Mouse (Mus musculus) intestine, postnatal 0 days (tissue): ENCODE data around the gene Pttg1ip. TPM values are rescaled to one million over a fixed set of nuclear protein-coding genes. Genes with fewer than 3 reads are reported as not detected.

Experiments used
- ATAC-seq: fragments of 200-750 bp; cut with Nextera tagmentation; 2 replicates; pipeline ENCODE4 v1.8.0; 2017; ENCODE audit warnings: mild to moderate bottlenecking, moderate TSS enrichment, moderate library complexity
- H3K27ac ChIP-seq: fragments of 300-500 bp; sonication (generic); 2 replicates; pipeline ENCODE4 v1.5.1; 2014; ENCODE audit warnings: mild to moderate bottlenecking, low read depth, low read length, moderate library complexity
- H3K27me3 ChIP-seq: fragments of 300-500 bp; sonication (generic); replicated peaks from 2 replicates; pipeline ENCODE4 v1.6.1; 2014; ENCODE audit warnings: low read length, mixed read lengths; ENCODE audit not compliant: control insufficient read depth, insufficient read depth
- H3K36me3 ChIP-seq: fragments of 300-500 bp; sonication (generic); 2 replicates; pipeline ENCODE4 v1.6.1; 2014; ENCODE audit warnings: mild to moderate bottlenecking, moderate library complexity; ENCODE audit not compliant: control insufficient read depth, insufficient read depth
- H3K4me1 ChIP-seq: fragments of 300-500 bp; sonication (generic); replicated peaks from 2 replicates; pipeline ENCODE4 v1.6.1; 2014; ENCODE audit warnings: antibody characterized with exemption, low read length, mixed read lengths; ENCODE audit not compliant: control insufficient read depth, insufficient read depth
- H3K4me2 ChIP-seq: fragments of 300-500 bp; sonication (generic); replicated peaks from 2 replicates; pipeline ENCODE4 v1.6.1; 2014; ENCODE audit warnings: low read depth, mild to moderate bottlenecking, moderate library complexity
- H3K4me3 ChIP-seq: fragments of 300-500 bp; sonication (generic); 2 replicates; pipeline ENCODE4 v1.5.1; 2014; ENCODE audit warnings: low read depth, low read length
- H3K9ac ChIP-seq: fragments of 300-500 bp; sonication (generic); 2 replicates; pipeline ENCODE4 v1.6.1; 2014; ENCODE audit warnings: mild to moderate bottlenecking, low read depth, low read length
- H3K9me3 ChIP-seq: fragments of 300-500 bp; sonication (generic); 2 replicates; pipeline ENCODE4 v1.6.1; 2016; ENCODE audit warnings: mixed run types; ENCODE audit not compliant: control insufficient read depth
- CTCF ChIP-seq: sonication (generic); IDR thresholded peaks from 2 replicates; pipeline ENCODE4 v1.5.1; 2016; ENCODE audit warnings: low read depth, mild to moderate bottlenecking, control low read depth, antibody characterized with exemption, moderate library complexity
- WGBS: fragments of 180-500 bp; shearing (Covaris S2); extraction: QIAGEN DNeasy Blood & Tissue Kit; methylation state at CpG from one replicate; pipeline ENCODE4 v1.1.7; 2014; 5-methylcytosine and 5-hydroxymethylcytosine counted together
- polyA plus RNA-seq: library from polyadenylated mRNA; unstranded; fragments of >200 nt; fragmentation: Nextera tagmentation; extraction: Ambion mirVana; gene quantifications from 2 replicates; pipeline ENCODE4 v1.2.1, GENCODE M21; 2015

Gene Pttg1ip
- polyA plus RNA-seq, 1 experiment from 2014 or later = 200 TPM

DNA sequence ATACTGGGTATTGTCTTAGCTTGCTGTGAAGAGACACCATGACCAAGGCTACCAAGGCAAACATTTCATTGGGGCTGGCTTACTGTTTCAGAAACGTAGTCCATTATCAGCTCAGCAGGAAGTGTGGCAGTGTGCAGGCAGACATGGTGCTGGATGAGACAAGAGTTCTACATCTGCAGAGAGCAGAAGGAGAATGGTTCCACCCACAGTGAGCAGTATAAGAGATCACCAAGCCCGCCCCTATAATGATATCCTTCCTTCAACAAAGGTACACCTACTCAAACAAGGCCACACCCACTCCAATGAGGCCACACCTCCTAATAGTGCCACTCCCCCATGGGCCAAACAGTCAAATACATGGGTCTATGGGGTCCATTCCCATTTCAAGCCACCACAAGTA lies 20.0 kb upstream of the Pttg1ip start:
- WGBS = 69% methylated on average over 2 of the region's 2 CpGs
- no peak for TF ChIP-seq CTCF
- no peaks in the 10 kb centered on the region for H3K27me3 ChIP-seq
- ATAC-seq = no peak
- no peak overlapping the region for H3K9ac ChIP-seq
- no peak overlapping the region for H3K4me2 ChIP-seq
- H3K9me3 ChIP-seq = no peaks in the 10 kb centered on the region
- H3K4me1 ChIP-seq = no peaks in the 10 kb centered on the region
- no peak overlapping the region for H3K27ac ChIP-seq
- H3K4me3 ChIP-seq = no peak overlapping the region
- no peaks in the 10 kb centered on the region for H3K36me3 ChIP-seq

DNA sequence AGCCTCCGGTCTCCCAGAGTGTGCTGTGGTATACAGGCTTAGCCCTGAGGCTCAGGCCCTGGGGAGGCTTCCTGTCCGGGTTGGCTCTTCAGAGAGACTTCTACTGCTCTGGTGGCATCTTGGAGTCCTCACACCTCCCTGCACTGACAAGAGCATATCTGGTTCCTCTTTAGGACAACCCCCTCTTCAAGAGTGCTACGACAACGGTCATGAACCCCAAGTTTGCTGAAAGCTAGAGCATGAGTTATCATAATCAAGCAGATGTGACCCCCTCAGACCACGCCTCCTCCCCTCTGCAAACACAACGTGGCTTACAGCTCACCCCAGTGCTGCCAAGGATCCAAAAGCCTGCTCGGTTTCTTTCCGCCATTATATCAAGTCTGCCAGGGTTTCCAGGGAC lies 16.5 kb upstream of the Pttg1ip start:
- 72% methylated on average over 8 of the region's 8 CpGs for WGBS
- ATAC-seq = no peak
- no peak for TF ChIP-seq CTCF

DNA sequence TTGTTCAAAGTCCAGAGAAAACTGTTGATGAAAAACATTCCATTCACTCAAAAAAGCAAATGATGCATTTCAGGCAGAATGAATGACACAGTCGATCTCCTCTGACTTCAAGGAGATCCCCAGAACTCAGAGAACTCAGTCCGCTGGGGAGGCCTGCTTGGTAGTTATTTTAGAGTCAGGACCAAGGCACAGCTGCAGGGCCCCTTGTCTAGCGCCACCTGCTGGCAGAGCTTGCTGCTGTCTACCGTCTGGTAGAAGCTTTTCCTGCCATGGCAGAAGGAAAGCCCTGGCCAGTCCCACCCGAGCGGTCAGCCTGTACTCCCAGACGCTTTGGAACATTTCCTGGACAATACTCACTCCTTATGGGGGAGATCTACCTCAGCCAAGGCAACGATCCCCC lies 14.9 kb upstream of the Pttg1ip start:
- Histone ChIP-seq H3K36me3 (no peaks in the 10 kb centered on the region), H3K4me3 (no peak overlapping the region), H3K4me1 (peaks cover 14% of the 10 kb centered on the region; the same call in 1 of the 2 replicates), H3K9ac (no peak overlapping the region), H3K4me2 (no peak overlapping the region), H3K27ac (peak overlapping the region; percentile 51), H3K9me3 (no peaks in the 10 kb centered on the region), H3K27me3 (no peaks in the 10 kb centered on the region)
- 31% methylated on average over 8 of the region's 8 CpGs for WGBS
- peak; percentile 93 for TF ChIP-seq CTCF
- ATAC-seq = peak; percentile 51; the same call in 1 of the 2 replicates

More for the DNA sequence above, 16.5 kb upstream of the Pttg1ip start:
- H3K27me3 ChIP-seq = no peaks in the 10 kb centered on the region
- H3K9me3 ChIP-seq = no peaks in the 10 kb centered on the region
- H3K36me3 ChIP-seq = no peaks in the 10 kb centered on the region
- H3K4me2 ChIP-seq = no peak overlapping the region
- peaks cover 14% of the 10 kb centered on the region; the same call in 1 of the 2 replicates for H3K4me1 ChIP-seq
- H3K27ac ChIP-seq = no peak overlapping the region
- no peak overlapping the region for H3K9ac ChIP-seq
- H3K4me3 ChIP-seq = no peak overlapping the region

DNA sequence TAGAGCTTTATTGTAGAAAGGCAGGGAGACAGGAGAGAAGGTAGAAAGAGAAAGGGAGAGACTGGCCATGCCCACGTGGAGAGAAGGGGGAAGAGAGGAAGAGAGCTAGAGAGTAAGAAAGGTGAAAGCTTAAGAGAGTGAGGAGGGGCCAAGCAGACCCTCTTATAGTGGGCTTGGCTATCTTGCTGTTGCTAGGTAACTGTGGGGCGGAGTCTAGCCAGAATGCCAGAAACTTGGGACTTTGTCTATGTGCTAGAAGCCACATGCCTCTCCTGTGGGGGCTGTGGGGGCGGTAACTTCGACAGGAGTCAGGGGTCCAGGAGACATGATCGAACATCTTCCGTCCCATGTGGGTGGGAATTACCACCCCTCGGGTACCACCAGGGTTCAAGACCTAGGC lies 12.0 kb upstream of the Pttg1ip start:
- 13% methylated on average over 7 of the region's 7 CpGs for WGBS
- peaks cover 14% of the 10 kb centered on the region; the same call in 1 of the 2 replicates for H3K4me1 ChIP-seq
- ATAC-seq = no peak
- no peaks in the 10 kb centered on the region for H3K27me3 ChIP-seq
- H3K36me3 ChIP-seq = no peaks in the 10 kb centered on the region
- peak overlapping the region; percentile 17; the same call in 1 of the 2 replicates for H3K27ac ChIP-seq
- no peaks in the 10 kb centered on the region for H3K9me3 ChIP-seq
- no peak overlapping the region for H3K4me3 ChIP-seq
- no peak overlapping the region for H3K9ac ChIP-seq
- no peak overlapping the region for H3K4me2 ChIP-seq
- no peak for TF ChIP-seq CTCF

DNA sequence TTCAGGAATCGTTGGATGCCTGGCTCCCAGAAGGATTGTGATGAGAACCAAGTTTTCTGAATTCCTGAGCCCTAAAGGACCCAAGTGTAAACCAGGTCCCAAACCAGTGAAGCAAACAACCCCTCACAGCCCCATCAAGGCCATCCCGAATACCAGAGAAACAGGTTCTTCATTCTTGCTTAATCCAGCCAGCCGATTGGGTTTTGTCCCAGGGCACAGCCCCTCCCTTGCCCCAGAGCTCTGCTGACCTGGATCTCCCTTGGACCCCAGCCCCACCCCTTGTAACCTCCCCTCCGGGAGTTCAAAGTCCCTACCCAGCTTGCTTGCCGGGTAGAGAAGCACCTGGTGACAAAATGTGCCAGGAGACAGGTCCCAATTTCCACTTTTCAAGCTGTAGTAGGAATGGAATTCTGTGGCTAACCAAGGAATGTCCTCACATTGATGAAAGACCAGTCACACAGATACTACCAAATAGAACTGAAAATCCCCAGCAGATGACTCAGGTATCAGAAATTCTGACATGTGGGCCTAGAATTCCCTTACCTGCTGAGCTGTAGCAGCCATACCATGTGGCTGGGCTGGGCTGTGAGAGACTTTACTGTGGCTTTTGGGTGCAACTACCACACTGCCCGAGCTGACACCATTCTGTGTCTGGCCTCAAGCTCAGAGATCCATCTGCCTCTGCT lies 11.4 kb upstream of the Pttg1ip start:
- Histone ChIP-seq H3K4me2 (no peak overlapping the region; the same call in 1 of the 2 replicates), H3K36me3 (no peaks in the 10 kb centered on the region), H3K27ac (peak overlapping the region; percentile 64), H3K9me3 (no peaks in the 10 kb centered on the region), H3K27me3 (no peaks in the 10 kb centered on the region), H3K9ac (no peak overlapping the region), H3K4me1 (peaks cover 14% of the 10 kb centered on the region; the same call in 1 of the 2 replicates), H3K4me3 (no peak overlapping the region)
- no peak for TF ChIP-seq CTCF
- ATAC-seq = peak; percentile 76
- 17% methylated on average over 6 of the region's 6 CpGs for WGBS

DNA sequence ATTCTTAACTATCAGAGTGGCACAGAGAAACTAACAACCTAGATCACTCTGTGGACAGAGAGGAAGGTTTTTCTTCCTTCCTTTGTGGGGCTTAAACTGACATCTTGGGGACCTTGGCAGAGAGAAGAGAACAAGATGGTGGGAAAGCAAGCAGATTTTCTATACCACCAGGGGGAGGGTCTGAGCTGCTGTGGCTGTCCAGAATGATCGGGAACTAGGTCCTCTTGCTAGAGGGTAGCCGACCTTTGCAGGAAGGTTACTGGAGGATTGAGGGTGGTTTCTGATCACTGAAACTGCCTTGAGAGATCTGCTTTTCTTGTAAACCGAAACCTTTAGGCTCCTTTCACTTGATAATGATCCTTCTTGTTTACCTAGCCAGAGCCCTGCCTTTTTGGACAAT lies 9.3 kb upstream of the Pttg1ip start:
- Histone ChIP-seq H3K4me3 (no peak overlapping the region), H3K4me1 (peaks cover 10% of the 10 kb centered on the region; the same call in 1 of the 2 replicates), H3K4me2 (no peak overlapping the region), H3K36me3 (no peaks in the 10 kb centered on the region), H3K27ac (no peak overlapping the region), H3K27me3 (no peaks in the 10 kb centered on the region), H3K9me3 (no peaks in the 10 kb centered on the region), H3K9ac (no peak overlapping the region)
- TF ChIP-seq CTCF = peak; percentile 71
- ATAC-seq = no peak
- 5% methylated on average over 3 of the region's 3 CpGs for WGBS
